Mouse (Mus musculus): ENCODE measurements around the gene Wars.

Gene Wars

GRCm38 (mm10) chr12:108893715-108894431 is at the start of gene Wars:
TSS of gene Wars (minus strand) at chr12:108894174.
- DNase-seq: peak; percentile 94

- DNase-seq: no peak
Observed at GRCm38 (mm10) chr12:108942203-108942923, 48.4 kb upstream of the Wars start.

GRCm38 (mm10) chr12:108941282-108941681 is 47.3 kb upstream of the Wars start:
- DNase-seq: no peak

- no peak for DNase-seq
Observed at GRCm38 (mm10) chr12:108940255-108940654, 46.3 kb upstream of the Wars start.

GRCm38 (mm10) chr12:108939317-108939716 is 45.3 kb upstream of the Wars start:
- DNase-seq: no peak

- DNase-seq: no peak
Observed at GRCm38 (mm10) chr12:108938844-108939243, 44.9 kb upstream of the Wars start.

GRCm38 (mm10) chr12:108937506-108937905 is 43.5 kb upstream of the Wars start:
- no peak for DNase-seq

- DNase-seq: no peak
Observed at GRCm38 (mm10) chr12:108936834-108937233, 42.9 kb upstream of the Wars start.

GRCm38 (mm10) chr12:108934231-108934630 is 40.3 kb upstream of the Wars start:
- DNase-seq: no peak

GRCm38 (mm10) chr12:108932113-108932512 is 38.1 kb upstream of the Wars start:
- no peak for DNase-seq

GRCm38 (mm10) chr12:108931341-108932053 is 37.5 kb upstream of the Wars start:
- DNase-seq: no peak

- DNase-seq: no peak
Observed at GRCm38 (mm10) chr12:108929475-108929874, 35.5 kb upstream of the Wars start.

GRCm38 (mm10) chr12:108928249-108928648 is 34.3 kb upstream of the Wars start:
- DNase-seq: no peak

GRCm38 (mm10) chr12:108926606-108927111 is 32.7 kb upstream of the Wars start:
- DNase-seq: no peak

- no peak for DNase-seq
Observed at GRCm38 (mm10) chr12:108918753-108919152, 24.8 kb upstream of the Wars start.

GRCm38 (mm10) chr12:108917509-108917908 is 23.5 kb upstream of the Wars start:
- DNase-seq: no peak

- no peak for DNase-seq
Observed at GRCm38 (mm10) chr12:108916447-108917042, 22.6 kb upstream of the Wars start.

- DNase-seq: no peak
Observed at GRCm38 (mm10) chr12:108915893-108916292, 21.9 kb upstream of the Wars start.

- DNase-seq: no peak
Observed at GRCm38 (mm10) chr12:108914709-108915340, 20.9 kb upstream of the Wars start.

GRCm38 (mm10) chr12:108914198-108914597 is 20.2 kb upstream of the Wars start:
- DNase-seq: no peak

GRCm38 (mm10) chr12:108912442-108912841 is 18.5 kb upstream of the Wars start:
- no peak for DNase-seq

- no peak for DNase-seq
Observed at GRCm38 (mm10) chr12:108909846-108910433, 16.0 kb upstream of the Wars start.
